Mouse (Mus musculus) T-helper 2 cell (primary cell): ENCODE results near the gene Osgep.
"Not testable (repeated sequence)": the region's sequence is repeated elsewhere in the genome, so short reads cannot be mapped to it uniquely, and the experiment has no call there.

ENCODE experiments used
- in situ Hi-C: fragments of 300-600 bp; cut with MboI, MseI; formaldehyde crosslinking; loops from one replicate; pipeline ENCODE4 v1.15.1; 2025; ENCODE audit warnings: high pct_unique_total_duplicates

The Osgep gene

GRCm38 (mm10) chr14:50924281-50925064 is at the start of gene Osgep, which contains the start of gene Apex1:
TSS of gene Osgep (minus strand) at chr14:50924893.
TSS of gene Apex1 (plus strand) at chr14:50924968.
- in situ Hi-C loops = loop anchor here (10.0 to 25.0 kb wide), 3 partner anchors 110 to 963 kb away; partner anchors contain the start of genes Mettl17 and Slc39a2

DNA sequence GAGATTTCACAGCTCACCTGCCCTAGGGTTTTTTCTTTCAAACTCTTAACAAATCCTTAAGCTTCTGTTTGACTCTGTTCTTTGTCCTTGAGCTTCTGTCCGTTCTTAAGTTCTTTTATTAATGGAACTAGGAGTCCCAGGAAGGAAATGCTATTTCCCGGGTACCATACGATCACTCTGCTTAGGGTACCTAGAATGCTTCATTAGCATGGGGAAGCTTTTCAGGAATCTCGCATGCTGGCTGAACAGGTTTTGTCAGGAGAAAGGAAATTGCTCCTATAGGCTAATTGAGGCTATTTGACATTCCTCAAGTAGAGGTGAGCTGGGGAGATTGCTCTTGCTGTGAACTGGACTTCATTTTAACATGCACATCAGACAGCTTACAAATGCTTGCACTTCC is 49.0 kb upstream of the Osgep start:
- in situ Hi-C loops = no loop called here

GRCm38 (mm10) chr14:50973054-50973453 is 48.4 kb upstream of the Osgep start:
- in situ Hi-C loops = not testable (repeated sequence)

DNA sequence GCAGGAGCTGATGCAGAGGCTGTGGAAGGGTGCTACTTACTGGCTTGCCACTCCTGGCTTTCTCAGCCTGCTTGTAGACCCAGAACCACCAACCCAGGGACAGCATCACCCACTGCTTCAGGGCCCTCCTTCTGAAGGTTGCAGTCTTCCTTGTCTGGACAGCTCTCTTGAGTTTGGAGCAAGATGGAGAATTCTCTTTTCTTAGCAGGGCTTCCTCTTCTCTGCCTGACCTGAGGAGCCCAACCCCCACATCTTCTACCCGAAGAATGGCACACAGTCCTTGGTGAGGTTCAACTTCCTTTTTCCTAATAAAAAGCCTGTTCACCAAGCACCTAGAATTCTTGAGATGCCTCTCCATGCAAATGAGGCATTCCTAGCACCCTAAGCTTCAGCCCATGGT is 46.1 kb upstream of the Osgep start:
- in situ Hi-C loops = no loop called here

DNA sequence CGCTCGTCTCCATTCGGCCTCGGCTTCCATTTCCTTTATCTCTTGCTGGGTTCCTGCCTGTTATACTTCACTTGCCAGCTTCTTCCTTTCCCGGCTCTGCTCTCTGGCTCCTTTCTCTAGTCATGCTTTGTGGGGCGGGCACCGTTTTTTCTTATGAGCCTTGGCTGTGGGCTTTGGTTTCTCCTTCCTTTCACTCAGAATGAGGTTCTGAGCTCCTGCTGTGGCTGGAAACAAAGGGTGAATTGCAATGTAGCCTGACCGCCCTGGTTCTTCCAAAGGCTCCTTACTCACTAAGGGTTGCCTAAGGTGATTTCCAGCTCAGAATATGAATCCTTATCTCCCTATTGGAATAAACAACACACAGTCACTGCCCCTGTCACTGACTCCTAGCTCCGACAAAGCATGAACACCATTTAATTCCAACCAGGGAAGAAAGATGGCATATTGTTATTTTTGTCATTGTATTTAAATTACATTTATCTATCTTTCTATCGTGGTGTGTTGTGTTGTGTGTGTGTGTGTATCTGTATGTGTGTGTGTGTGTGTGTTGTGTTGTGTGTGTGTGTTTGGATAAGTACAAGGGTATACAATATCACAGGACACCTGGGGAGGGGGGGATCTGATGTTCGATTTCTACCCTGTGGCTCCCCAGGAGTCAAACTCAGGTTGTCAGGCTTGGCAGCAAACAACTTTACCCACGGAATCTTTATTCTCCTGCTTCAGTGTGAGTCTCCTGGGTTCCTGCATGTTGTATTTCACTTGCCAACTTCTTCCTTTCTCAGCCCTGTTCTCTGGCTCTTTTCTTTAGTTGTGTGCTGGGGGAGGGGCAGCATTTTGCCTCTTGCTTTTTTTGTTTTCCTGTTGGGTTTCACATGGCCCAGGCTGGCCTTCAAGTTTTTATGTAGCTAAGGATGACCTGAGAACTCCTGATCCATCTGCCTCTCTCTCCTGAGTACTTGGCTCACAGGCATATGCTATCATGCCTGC is 45.2 kb upstream of the Osgep start:
- in situ Hi-C loops = no loop called here

DNA sequence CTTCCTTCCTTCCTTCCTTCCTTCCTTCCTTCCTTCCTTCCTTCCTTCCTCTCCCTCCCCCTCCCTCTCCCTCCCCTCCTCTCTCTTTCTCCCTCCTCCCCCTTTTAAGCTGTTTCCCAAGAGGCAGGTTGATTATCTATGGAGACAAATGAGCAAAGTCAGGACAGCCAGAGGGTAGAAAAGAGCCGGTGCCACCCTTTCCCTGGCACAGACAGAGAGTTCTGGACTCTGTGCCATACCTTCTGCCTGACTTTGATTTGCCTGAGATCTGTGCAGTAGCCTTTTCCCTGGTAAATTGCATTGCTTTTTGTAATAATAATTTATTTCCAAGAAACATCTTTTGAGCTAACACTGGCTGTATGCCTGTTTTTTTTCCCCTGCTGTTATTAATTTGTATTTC is 44.3 kb upstream of the Osgep start:
- in situ Hi-C loops = no loop called here

DNA sequence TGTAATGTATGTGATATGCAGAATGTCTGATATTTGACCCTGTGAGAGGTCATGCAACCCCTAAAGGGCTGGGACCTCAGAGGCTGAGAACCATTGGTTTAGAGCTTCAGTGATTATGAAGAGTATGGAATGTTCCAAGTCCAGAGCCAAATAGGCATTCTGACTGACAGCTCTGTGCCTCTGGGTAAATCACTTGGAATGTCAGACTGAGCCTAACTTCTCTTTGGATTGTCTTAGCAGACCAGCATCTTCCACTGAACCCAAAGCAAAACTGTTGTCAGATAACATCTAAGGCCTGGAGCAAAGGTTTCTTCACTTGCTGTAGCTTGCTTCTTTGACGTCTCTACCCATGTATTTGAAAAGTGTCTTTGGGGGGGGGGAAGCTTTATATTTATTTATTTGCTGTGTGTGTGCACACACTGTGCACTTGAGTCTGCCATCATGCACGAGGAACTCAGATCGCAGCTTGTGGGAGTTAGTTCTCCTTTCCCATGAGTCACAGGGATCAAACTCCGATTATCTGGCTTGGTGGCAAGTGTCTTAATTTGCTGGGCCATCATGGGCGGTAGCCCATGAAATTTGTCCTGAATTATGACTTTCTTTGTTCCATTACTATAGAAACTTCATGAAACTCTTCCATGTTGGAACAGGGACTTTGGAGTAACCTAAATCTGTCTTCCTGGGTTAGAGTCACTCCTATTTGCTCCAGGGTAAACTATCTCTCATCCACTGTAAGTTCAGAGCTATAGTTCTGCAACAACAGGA is 43.7 kb upstream of the Osgep start:
- in situ Hi-C loops = no loop called here

DNA sequence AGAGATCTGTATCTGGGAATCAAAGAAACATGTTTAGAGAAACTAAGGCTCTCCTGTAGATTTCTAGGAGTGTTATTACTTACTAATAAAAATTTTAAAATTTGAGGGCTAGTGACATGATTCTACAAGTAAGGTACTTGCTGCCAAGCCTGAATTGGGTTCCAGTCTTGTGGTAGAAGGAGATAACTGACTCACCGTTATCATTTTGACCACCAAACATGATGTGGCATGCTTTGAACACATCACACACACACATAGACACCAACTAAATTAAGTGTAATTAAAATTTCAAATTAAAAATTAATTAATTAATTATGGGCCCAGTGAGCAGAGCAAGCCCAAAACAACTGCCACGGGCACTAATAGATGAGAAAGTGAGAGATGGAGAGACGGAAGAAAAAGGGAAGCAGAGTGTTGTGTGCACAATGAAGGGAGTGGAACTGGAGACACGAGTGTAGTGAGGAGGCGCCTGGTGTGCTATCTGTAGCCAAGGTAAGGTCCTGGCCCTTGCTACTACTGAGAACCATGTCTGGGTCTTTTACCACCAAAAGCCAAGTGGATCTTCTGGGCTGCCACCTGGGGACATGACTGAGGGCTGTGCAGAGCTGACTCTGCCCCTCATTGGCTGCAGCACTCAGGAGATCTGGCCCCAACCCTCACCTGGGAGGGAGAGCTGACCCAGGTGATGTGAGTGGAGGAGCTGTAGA is 33.7 kb upstream of the Osgep start:
- in situ Hi-C loops = not testable (repeated sequence)

DNA sequence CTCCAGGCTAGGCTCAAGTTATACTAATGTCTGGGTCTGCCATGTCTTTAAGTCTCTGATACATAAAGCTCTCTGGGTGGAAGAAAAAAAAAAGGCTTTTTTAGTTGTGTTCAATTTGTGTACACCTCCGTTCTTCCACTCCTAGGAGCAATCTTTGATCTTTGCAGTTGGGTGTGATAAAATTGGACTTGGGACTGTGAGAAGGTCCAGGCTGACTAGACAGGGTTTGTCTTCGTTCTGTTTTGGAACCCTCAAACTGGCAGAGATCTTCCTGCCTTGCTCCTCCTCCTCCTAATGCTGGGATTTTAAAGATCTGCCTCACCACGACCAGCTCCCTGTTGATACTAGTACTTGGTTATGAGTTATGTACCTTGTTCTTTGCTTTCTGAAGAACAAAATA is 32.5 kb upstream of the Osgep start:
- in situ Hi-C loops = not testable (repeated sequence)

- in situ Hi-C loops = not testable (repeated sequence)
Measured at GRCm38 (mm10) chr14:50956724-50957123, 32.0 kb upstream of the Osgep start.

DNA sequence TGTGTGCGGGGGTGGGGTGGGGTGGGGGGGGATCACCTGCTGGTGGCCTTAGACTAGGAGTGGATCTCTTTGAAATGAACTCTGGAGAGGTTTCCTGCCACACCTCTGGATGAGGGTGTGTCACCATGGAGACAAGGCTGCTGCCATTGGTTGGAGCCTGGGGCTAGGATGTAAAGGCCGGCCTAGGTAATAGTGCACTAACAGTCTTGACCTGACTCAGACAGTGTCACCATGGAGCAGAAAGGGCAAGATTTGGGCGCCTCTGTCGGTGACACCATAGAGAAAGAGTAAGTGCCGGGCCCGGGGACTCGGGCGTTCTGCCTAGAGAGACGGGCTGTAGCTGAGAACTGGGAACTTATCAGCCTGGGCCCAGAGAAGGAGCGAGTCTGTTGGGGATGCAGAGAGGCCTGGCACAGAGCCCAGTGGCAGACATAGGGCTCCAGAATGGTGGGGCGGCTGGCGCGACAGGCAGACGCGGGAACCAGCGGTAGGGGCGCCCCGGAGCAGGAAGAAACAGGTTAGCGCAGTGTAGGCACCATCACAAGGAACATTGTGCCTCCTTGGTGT is 31.3 kb upstream of the Osgep start, which contains the start of gene Pnp2:
Gene Pnp2, plus strand, starts transcription at position 51 of the 567 bp plus-strand sequence.
- in situ Hi-C loops = not testable (repeated sequence)

DNA sequence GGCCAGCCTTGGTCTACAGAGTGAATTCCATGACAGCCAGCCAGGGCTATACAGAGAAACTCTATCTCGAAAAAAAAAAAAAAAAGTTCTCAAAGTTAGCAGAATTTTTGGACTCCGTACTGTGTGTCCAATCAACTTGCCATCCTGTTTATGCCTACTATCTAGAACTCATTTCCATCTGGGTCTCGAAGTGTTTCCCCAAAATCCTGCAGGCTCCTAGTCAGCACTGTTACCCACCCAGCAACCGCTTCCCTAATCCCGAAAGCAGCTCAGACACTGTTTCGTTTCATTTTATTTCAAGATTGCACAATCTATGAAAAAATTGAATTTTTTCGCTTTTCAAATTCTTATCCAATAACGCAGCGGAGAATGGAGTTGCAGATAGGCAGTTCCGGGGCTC is 30.8 kb upstream of the Osgep start:
- in situ Hi-C loops = no loop called here

DNA sequence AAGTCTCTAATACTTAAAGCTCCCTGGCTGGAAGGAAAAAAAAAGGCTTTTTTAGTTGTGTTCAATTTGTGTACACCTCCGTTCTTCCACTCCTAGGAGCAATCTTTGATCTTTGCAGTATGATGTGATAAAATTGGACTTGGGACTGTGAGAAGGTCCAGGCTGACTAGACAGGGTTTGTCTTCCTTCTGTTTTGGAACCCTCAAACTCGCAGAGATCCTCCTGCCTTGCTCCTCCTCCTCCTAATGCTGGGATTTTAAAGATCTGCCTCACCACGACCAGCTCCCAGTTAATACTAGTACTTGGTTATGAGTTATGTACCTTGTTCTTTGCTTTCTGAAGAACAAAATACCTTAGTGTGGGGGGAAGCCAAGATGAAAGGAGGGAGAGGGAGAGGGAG is 20.8 kb upstream of the Osgep start:
- in situ Hi-C loops = loop anchor here (25.0 kb wide), 1 partner anchor 942 kb away; the partner anchor contains the start of genes Mettl17 and Slc39a2

DNA sequence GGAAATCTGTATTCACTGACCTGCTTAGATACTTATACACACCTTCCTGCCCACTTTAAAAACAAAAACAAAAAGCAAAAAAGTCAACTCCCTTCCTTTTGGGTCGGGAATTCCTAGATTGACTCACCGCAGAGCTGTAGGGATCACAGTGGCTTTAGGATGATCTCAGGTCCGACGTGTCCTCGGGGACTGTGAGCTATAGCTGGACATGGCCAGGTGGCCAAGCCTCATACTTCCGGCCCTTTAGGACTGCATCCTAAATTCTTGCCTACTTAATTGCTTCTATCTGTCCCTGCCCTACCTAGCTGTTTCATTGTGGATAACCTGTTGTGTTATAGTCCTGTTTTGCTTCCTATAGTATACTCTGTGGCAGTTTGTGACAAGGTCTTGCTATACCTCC is 20.4 kb upstream of the Osgep start:
- in situ Hi-C loops = loop anchor here (25.0 kb wide), 1 partner anchor 942 kb away; the partner anchor contains the start of genes Mettl17 and Slc39a2

DNA sequence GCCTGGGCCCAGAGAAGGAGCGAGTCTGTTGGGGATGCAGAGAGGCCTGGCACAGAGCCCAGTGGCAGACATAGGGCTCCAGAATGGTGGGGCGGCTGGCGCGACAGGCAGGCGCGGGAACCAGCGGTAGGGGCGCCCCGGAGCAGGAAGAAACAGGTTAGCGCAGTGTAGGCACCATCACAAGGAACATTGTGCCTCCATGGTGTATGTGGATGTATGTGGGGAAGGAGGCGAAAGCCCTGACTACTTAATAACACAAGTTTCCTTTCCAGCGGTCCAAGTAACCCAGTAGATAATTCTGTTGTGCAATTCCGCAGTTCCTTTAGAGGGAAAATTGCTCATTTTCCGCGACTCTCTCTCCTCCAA is 20.0 kb upstream of the Osgep start:
- in situ Hi-C loops = loop anchor here (25.0 kb wide), 1 partner anchor 943 kb away; the partner anchor contains the start of genes Mettl17 and Slc39a2

DNA sequence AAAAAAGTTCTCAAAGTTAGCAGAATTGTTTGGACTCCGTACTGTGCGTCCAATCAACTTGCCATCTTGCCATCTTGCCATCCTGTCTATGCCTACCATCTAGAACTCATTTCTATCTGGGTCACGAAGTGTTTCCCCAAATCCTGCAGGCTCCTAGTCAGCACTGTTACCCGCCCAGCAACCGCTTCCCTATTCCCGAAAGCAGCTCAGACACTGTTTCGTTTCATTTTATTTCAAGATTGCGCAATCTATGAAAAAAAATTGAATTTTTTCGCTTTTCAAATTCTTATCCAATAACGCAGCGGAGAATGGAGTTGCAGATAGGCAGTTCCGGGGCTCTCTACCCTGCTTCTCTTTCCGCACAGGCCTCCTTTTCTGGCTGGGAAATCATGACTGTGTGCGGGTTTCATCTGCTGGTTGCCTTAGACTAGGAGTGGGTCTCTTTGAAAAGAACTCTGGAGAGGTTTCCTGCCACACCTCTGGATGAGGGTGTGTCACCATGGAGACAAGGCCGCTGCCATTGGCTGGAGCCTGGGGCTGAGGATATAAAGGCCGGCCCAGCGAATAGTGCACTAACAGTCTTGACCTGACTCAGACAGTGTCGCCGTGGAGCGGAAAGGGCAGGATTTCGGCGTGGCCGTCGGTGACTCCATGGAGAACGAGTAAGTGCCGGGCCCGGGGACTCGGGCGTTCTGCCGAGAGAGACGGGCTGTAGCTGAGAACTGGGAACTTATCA is 19.4 kb upstream of the Osgep start, which contains the start of gene Gm49342:
Gene Gm49342, plus strand, starts transcription at position 586 of the 736 bp plus-strand sequence.
- in situ Hi-C loops = loop anchor here (25.0 kb wide), 1 partner anchor 943 kb away; the partner anchor contains the start of genes Mettl17 and Slc39a2

GRCm38 (mm10) chr14:50938940-50939339 is 14.2 kb upstream of the Osgep start:
- in situ Hi-C loops = loop anchor here (25.0 kb wide), 1 partner anchor 948 kb away; the partner anchor contains the start of genes Mettl17 and Slc39a2

DNA sequence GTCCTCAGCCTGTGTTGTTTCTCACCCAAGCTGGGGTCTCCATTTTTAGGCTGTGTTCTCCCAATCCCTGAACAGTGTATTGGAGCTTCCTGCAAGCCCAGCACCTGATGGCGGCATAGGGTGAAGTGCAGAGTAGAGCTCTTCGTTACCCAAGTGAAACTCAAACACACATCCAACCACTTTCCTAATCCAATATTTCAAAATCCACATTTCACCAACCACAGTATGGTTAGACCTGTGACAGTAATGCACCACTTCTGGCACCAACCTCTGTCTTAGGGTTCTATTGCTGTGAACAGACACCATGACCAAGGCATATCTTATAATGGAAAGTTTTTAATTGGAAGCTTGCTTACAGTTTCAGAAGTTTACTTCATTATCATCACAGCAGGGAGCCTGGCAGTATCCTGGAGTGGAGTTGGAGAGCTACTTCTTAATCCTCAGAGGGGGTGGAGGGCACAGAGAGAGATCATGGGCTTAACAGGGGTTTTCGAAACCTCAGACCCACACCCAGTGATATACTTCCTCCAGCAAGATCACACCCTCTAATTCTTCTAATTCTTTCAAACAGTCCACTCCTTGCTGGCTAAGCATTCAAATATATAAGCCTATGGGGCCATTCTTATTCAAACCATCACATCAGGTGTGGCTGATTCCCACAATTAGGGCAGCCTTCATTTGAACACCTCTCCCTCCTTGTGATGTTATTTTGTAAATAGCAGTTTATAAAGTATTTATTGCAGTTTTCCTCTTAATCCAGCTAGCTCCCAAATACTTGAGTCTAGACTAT is 13.6 kb upstream of the Osgep start:
- in situ Hi-C loops = loop anchor here (25.0 kb wide), 1 partner anchor 949 kb away; the partner anchor contains the start of genes Mettl17 and Slc39a2
